Mouse (Mus musculus) embryo, embryonic 9.5 days (tissue): ENCODE data around the gene Hoxd3.
A peak's percentile ranks its signal among the peaks of the same experiment; 100 is the strongest.

Source experiments
- DNase-seq: peaks from one replicate; pipeline ENCODE4 v3.0.0-alpha.2; 2017; ENCODE audit errors: extremely low spot score

The Hoxd3 gene

GRCm38 (mm10) chr2:74727640-74728302 is 16.0 kb downstream of the Hoxd3 start:
- DNase-seq: peak; percentile 58

- peak; percentile 43 for DNase-seq
Measured at GRCm38 (mm10) chr2:74728303-74728680, 16.6 kb downstream of the Hoxd3 start.

- peak; percentile 56 for DNase-seq
Measured at GRCm38 (mm10) chr2:74730331-74730730, 18.6 kb downstream of the Hoxd3 start.

GRCm38 (mm10) chr2:74731055-74731454 is 19.3 kb downstream of the Hoxd3 start:
- DNase-seq: peak; percentile 52

GRCm38 (mm10) chr2:74731799-74732512 is 20.2 kb downstream of the Hoxd3 start:
- peak; percentile 52 for DNase-seq

- peak; percentile 71 for DNase-seq
Measured at GRCm38 (mm10) chr2:74732513-74733316, 21.0 kb downstream of the Hoxd3 start.

- peak; percentile 52 for DNase-seq
Measured at GRCm38 (mm10) chr2:74733317-74733661, 21.6 kb downstream of the Hoxd3 start.

GRCm38 (mm10) chr2:74733765-74734164 is 22.0 kb downstream of the Hoxd3 start:
- DNase-seq: peak; percentile 66

- DNase-seq: peak; percentile 79
Measured at GRCm38 (mm10) chr2:74734451-74734850, 22.7 kb downstream of the Hoxd3 start.

- no peak for DNase-seq
Measured at GRCm38 (mm10) chr2:74734996-74735811, 23.5 kb downstream of the Hoxd3 start.

- peak; percentile 81 for DNase-seq
Measured at GRCm38 (mm10) chr2:74735851-74736687, 24.3 kb downstream of the Hoxd3 start.

- peak; percentile 55 for DNase-seq
Measured at GRCm38 (mm10) chr2:74736688-74737577, 25.2 kb downstream of the Hoxd3 start.

GRCm38 (mm10) chr2:74737578-74738070 is 25.9 kb downstream of the Hoxd3 start:
- peak; percentile 61 for DNase-seq

GRCm38 (mm10) chr2:74738623-74739475 is 27.1 kb downstream of the Hoxd3 start:
- DNase-seq: peak; percentile 72

- no peak for DNase-seq
Measured at GRCm38 (mm10) chr2:74739476-74739800, 27.7 kb downstream of the Hoxd3 start.

GRCm38 (mm10) chr2:74739869-74740268 is 28.1 kb downstream of the Hoxd3 start:
- DNase-seq: peak; percentile 37

- peak; percentile 68 for DNase-seq
Measured at GRCm38 (mm10) chr2:74740311-74741091, 28.8 kb downstream of the Hoxd3 start.
